Mouse (Mus musculus): Measurements from ENCODE around the gene Bclaf3. TPM values are rescaled to one million over a fixed set of nuclear protein-coding genes. Genes with fewer than 3 reads are reported as not detected.

Bclaf3 gene
- total and polyA plus RNA-seq, 2 experiments from 2014 or later = 9.9 to 15.7 TPM

GRCm38 (mm10) chrX:159628629-159629028 is 102.1 kb downstream of the Bclaf3 start:
- Histone ChIP-seq H3K27me3 (ENCODE audit: insufficient read depth, low read length) (no peaks in the 10 kb centered on the region), H3K9me3 (ENCODE audit: low read length) (no peaks in the 10 kb centered on the region), H3K4me3 (ENCODE audit: low read depth, low read length) (peak overlapping the region; percentile 60), H3K9ac (replicated peaks; ENCODE audit: low read length, poor library complexity, severe bottlenecking) (peak overlapping the region; percentile 55; the same call in 1 of the 2 replicates), H3K4me2 (ENCODE audit: low read depth, low read length, poor library complexity, severe bottlenecking) (peak overlapping the region; percentile 57), H3K27ac (ENCODE audit: low read depth, low read length) (no peak overlapping the region), H3K36me3 (ENCODE audit: insufficient read depth, low read length) (no peaks in the 10 kb centered on the region), H3K4me1 (ENCODE audit: insufficient read depth, low read length) (no peaks in the 10 kb centered on the region)
- 35% methylated on average over 4 of the region's 4 CpGs for WGBS
- no peak for ATAC-seq (ENCODE audit: low FRiP score)
- DNase-seq (ENCODE audit: low spot score) = no peak
- no peak for TF ChIP-seq CTCF (IDR thresholded peaks at IDR 0.05)

GRCm38 (mm10) chrX:159629203-159629602 is 102.7 kb downstream of the Bclaf3 start:
- no peaks in the 10 kb centered on the region for H3K4me1 ChIP-seq (ENCODE audit: insufficient read depth, low read length)
- H3K9me3 ChIP-seq (ENCODE audit: low read length) = no peaks in the 10 kb centered on the region
- no peaks in the 10 kb centered on the region for H3K27me3 ChIP-seq (ENCODE audit: insufficient read depth, low read length)
- H3K9ac ChIP-seq (replicated peaks; ENCODE audit: low read length, poor library complexity, severe bottlenecking) = no peak overlapping the region
- H3K4me3 ChIP-seq (ENCODE audit: low read depth, low read length) = peak overlapping the region; percentile 60
- ATAC-seq (ENCODE audit: low FRiP score) (no peak), DNase-seq (ENCODE audit: low spot score) (no peak)
- WGBS = 17% methylated on average over 2 of the region's 2 CpGs
- peak overlapping the region; percentile 57 for H3K4me2 ChIP-seq (ENCODE audit: low read depth, low read length, poor library complexity, severe bottlenecking)
- H3K27ac ChIP-seq (ENCODE audit: low read depth, low read length) = no peak overlapping the region
- no peaks in the 10 kb centered on the region for H3K36me3 ChIP-seq (ENCODE audit: insufficient read depth, low read length)
- no peak for TF ChIP-seq CTCF (IDR thresholded peaks at IDR 0.05)

GRCm38 (mm10) chrX:159638500-159639227 is 112.2 kb downstream of the Bclaf3 start:
- Histone ChIP-seq H3K9me3 (ENCODE audit: low read length) (no peaks in the 10 kb centered on the region), H3K9ac (replicated peaks; ENCODE audit: low read length, poor library complexity, severe bottlenecking) (no peak overlapping the region), H3K36me3 (ENCODE audit: insufficient read depth, low read length) (no peaks in the 10 kb centered on the region), H3K4me3 (ENCODE audit: low read depth, low read length) (no peak overlapping the region), H3K27me3 (ENCODE audit: insufficient read depth, low read length) (no peaks in the 10 kb centered on the region), H3K27ac (ENCODE audit: low read depth, low read length) (no peak overlapping the region), H3K4me2 (ENCODE audit: low read depth, low read length, poor library complexity, severe bottlenecking) (no peak overlapping the region), H3K4me1 (ENCODE audit: insufficient read depth, low read length) (no peaks in the 10 kb centered on the region)
- 90% methylated on average over 4 of the region's 4 CpGs for WGBS
- TF ChIP-seq CTCF (IDR thresholded peaks at IDR 0.05) = no peak
- no peak for ATAC-seq (ENCODE audit: low FRiP score)
- no peak for DNase-seq (ENCODE audit: low spot score)

GRCm38 (mm10) chrX:159639991-159640390 is 113.5 kb downstream of the Bclaf3 start:
- Histone ChIP-seq H3K27me3 (ENCODE audit: insufficient read depth, low read length) (no peaks in the 10 kb centered on the region), H3K27ac (ENCODE audit: low read depth, low read length) (no peak overlapping the region), H3K9ac (replicated peaks; ENCODE audit: low read length, poor library complexity, severe bottlenecking) (no peak overlapping the region), H3K4me1 (ENCODE audit: insufficient read depth, low read length) (no peaks in the 10 kb centered on the region), H3K36me3 (ENCODE audit: insufficient read depth, low read length) (no peaks in the 10 kb centered on the region), H3K4me3 (ENCODE audit: low read depth, low read length) (no peak overlapping the region), H3K4me2 (ENCODE audit: low read depth, low read length, poor library complexity, severe bottlenecking) (no peak overlapping the region), H3K9me3 (ENCODE audit: low read length) (no peaks in the 10 kb centered on the region)
- ATAC-seq (ENCODE audit: low FRiP score) = no peak
- WGBS = 65% methylated on average over 4 of the region's 4 CpGs
- DNase-seq (ENCODE audit: low spot score) = no peak
- no peak for TF ChIP-seq CTCF (IDR thresholded peaks at IDR 0.05)

Other genes starting within 250 kb of the Bclaf3 start
- gene Eif1ax, start 154.5 kb upstream of the Bclaf3 start, total RNA-seq (2014; rRNA removed) = 82.5 and 103 TPM in 2 replicates
- gene Eif1ax, start 154.5 kb upstream of the Bclaf3 start, polyA plus RNA-seq (2015; fragmentation: Nextera tagmentation; extraction: Ambion mirVana) = 76.7 and 82.3 TPM in 2 replicates
- gene Map7d2, start 112.1 kb upstream of the Bclaf3 start, total RNA-seq (2014; rRNA removed) = 35.6 and 38.9 TPM in 2 replicates
- gene Map7d2, start 112.1 kb upstream of the Bclaf3 start, polyA plus RNA-seq (2015; fragmentation: Nextera tagmentation; extraction: Ambion mirVana) = 57.3 and 61.7 TPM in 2 replicates
- gene Sh3kbp1, start 100.6 kb downstream of the Bclaf3 start, total RNA-seq (2014; rRNA removed) = 41.9 and 56.3 TPM in 2 replicates
- 37.0 and 42.4 TPM in 2 replicates for gene Sh3kbp1, start 100.6 kb downstream of the Bclaf3 start, polyA plus RNA-seq (2015; fragmentation: Nextera tagmentation; extraction: Ambion mirVana)